Mouse (Mus musculus) adrenal gland, adult 18-20 months (tissue): Measurements from ENCODE around the gene Foxk1. TPM values are rescaled to one million over a fixed set of nuclear protein-coding genes. Genes with fewer than 3 reads are reported as not detected.

Experiments
- DNase-seq, 2 experiments: peaks; one replicate each; pipeline ENCODE4 v3.0.0; 2021 to 2022; ENCODE audit warnings: low spot score in 2 of 2
- total RNA-seq, 2 experiments: library from RNA; stranded (reverse); gene quantifications; 1 replicate in 1 of 2; 2 replicates in 1 of 2; pipeline ENCODE4 v1.2.3; 2021

Foxk1 gene
- total RNA-seq, 2 experiments from 2014 or later: 17.9 to 22.1 TPM

DNA sequence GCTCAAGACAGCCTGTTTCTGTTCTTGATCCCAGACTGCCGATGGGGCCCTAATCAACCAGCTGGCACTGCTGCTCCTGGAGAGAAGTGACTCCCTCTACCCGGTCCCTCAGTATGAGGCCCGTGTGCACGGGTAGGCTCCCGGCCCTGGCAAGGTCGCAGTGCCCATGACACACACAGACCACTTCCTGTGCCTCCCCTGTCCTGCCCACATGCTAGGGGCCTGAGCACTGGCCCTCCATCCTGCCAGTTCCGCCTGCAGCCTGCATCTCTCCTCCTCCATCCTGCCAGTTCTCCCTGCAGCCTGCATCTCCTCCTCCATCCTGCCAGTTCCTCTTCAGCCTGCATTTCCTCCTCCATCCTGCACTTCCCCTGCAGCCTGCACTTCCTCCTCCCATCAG, 74.4 kb downstream of the Foxk1 start:
- no peak for DNase-seq

- peak; percentile 58 for DNase-seq
Measured at GRCm38 (mm10) chr5:142477346-142477745, 76.0 kb downstream of the Foxk1 start.

GRCm38 (mm10) chr5:142477866-142478615, 76.7 kb downstream of the Foxk1 start:
- DNase-seq: no peak

DNA sequence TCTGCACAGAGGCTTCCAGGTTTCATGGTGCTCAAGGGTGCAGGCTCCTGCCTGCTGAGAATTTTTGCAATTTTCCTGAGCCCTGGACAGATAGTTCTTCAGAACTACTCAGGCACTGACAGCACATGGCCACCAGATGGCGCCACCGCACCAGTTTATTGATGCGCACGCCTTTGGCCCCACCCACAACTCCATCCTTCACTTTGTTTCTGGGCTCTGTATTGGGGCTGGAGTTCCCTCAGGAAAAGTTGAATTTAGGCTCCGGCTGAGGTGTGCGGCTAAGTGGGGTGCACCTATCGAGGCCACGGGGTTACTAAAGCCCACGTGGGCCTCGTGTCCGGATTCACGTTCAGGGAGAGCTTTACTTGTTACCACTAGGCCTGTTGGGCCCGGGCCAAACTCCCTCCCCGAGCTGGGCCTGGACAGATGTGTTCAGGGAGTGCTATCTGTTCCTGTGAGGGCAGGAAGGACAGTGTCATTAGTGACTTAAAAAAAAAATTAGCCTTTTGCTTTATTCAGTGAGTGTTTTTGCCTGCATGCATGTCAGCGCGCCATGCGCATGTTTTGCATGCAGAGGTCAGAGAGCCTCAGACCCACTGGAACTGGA, 77.6 kb downstream of the Foxk1 start:
- peak; percentile 76 to 84 for DNase-seq

- DNase-seq: no peak
Measured at GRCm38 (mm10) chr5:142482512-142482911, 81.2 kb downstream of the Foxk1 start.

GRCm38 (mm10) chr5:142483581-142483980, 82.3 kb downstream of the Foxk1 start:
- DNase-seq: no peak

GRCm38 (mm10) chr5:142486654-142487053, 85.4 kb downstream of the Foxk1 start:
- DNase-seq: no peak

GRCm38 (mm10) chr5:142489955-142490707, 88.8 kb downstream of the Foxk1 start:
- no peak for DNase-seq

DNA sequence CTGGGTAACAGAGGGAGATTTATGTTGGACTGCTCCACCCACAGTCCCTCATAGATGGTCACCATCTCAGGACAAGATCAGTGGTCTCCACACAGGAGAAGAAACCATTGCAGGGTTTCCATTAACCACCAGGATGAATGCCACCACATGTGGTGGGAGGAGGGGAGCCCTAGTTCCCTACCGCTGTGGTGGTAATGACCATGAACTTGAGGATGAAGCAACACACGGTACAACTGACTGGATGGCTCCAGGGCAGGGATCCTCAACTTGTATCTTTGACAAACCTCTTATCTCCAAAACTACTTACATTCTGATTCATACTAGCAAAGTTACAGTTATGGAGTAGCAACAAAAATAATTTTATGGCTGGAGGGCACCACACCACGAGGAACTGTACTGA, 92.0 kb downstream of the Foxk1 start:
- DNase-seq: no peak

- no peak for DNase-seq
Measured at GRCm38 (mm10) chr5:142495321-142496096, 94.2 kb downstream of the Foxk1 start.

DNA sequence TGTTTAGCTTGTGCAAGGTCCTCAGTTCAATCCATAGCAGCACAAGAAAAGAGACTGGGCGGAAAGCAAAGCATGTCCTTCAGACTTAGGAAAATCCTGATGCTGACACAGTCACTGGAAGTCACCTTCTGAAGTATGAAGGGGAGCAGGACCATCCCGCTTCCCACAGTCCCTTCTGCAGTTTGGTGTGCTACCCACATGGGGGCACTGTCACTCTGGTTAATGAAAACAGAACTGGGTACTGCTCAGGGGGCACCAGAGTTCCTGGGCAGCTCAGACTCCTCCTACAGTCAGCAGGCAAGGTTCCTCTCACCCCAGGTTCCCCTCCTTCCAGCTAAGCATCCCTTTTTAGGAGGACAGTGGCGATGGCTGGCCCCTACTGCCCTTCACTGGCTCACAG, 97.7 kb downstream of the Foxk1 start:
- DNase-seq: no peak

GRCm38 (mm10) chr5:142500918-142501317, 99.6 kb downstream of the Foxk1 start:
- DNase-seq: no peak

DNA sequence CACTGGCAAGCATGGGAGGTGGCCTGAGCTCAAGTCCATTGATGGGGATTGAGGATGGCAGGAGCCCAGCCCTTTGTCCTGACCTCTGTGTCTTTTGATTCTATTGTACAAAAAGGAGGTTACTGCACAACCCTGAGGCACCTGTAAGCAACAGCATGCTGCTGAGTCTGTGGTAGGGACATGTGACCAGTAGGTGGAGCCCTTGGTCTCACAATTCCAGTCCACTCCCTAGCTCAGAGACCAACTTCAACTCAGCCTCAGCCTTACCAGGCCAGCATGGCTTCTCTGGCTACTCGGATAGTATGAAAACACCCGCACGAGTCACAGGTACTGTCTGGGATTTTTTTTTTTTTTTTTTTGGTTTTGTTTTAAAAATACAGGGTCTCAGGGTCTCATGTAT, 101.1 kb downstream of the Foxk1 start:
- peak; percentile 62 to 63 for DNase-seq

GRCm38 (mm10) chr5:142504175-142504574, 102.9 kb downstream of the Foxk1 start:
- no peak for DNase-seq

DNA sequence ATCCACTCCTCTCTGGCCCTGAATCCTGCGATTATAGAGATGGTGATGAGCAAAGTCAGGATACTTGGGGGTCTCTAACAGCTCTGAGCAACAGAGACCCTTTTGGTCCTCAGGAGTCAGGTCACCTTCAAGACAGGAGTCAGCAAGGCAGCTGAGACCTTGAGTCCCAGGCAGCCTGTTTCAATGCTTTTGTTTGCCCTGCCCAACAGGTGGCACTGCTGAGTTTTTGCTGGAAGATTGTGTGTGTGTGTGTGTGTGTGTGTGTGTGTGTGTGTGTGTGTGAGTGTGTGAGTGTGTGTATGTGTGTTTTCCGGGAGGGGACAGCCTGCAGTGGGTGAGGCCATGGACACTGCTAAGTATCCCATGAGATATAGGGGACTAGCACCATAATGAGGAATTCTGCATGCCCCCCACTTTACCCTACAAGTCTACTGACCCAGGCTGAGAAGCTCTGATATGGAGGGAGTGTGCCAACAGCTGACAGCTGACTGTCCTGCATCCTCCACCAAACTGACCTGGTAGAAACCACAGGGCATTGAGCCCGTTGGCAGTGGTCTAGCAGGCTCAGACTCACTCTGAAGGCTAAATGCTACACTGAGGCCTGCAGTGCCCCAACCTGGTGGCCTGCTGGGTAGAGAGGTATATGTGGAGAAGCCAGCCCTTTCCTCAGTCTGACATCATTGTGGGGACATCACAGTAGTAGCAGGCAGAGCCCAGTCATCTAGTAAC, 104.6 kb downstream of the Foxk1 start:
- peak in 1 of 2 experiments; percentile 23 for DNase-seq

DNA sequence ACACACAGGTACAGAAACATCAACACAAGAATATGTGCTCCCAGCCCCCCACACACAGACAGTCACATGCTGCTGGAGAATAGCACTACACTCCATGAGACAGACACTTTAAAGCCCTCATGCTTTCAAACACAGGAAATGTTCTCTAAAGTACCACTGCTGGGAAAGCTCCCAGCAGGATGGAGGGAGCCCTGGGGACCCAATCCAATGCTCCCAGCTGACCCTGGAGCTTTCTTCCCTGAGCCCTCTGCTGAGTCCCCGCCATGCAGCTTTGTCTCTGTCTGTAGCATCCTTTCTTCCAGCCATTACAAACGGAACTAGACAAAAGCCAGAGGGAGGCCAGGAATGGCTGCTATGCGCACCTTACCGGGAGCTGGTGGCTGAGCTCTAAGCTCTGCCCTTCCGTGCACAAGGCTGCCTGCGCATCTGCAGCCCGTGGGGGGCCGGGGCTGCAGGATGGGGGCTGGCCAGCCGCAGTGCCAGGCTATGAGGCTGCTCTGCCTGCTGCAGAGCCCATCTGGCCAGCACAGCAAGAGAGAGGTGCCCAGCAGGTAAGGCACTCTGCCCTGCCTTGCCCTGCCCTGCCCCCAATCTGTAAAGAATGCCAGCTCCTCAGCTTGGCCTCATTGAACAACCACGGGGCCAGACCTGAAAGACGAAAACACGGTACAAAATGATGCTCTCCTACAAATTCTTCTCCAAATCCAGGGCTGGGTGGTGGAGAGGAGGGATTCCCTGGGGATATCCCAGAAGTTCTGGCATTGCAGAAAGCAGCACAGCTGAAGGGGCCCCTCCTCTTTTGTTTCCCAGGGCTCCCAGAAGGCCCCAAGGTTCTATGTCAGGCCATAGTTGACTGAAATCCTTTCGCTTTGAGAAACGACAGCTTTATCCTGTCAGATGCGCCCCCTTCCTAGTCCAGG, 108.1 kb downstream of the Foxk1 start:
- DNase-seq: no peak

GRCm38 (mm10) chr5:142510061-142510414, 108.7 kb downstream of the Foxk1 start:
- no peak for DNase-seq
